Mouse (Mus musculus): ENCODE data around the gene Drap1. TPM values are rescaled to one million over a fixed set of nuclear protein-coding genes. Genes with fewer than 3 reads are reported as not detected.

The Drap1 gene
- polyA plus RNA-seq, 1 experiment from 2014 or later, result 210 TPM

Other genes with a start within 250 kb of the Drap1 start
- 18.0 and 20.6 TPM in 2 replicates for gene Pacs1, start 151.9 kb downstream of the Drap1 start, polyA plus RNA-seq (2015; fragmentation: Nextera tagmentation; extraction: Ambion mirVana)
- 278 and 308 TPM in 2 replicates for gene Sf3b2, start 129.5 kb downstream of the Drap1 start, polyA plus RNA-seq (2015; fragmentation: Nextera tagmentation; extraction: Ambion mirVana)
- 2.2 and 2.9 TPM in 2 replicates for gene Gal3st3, start 126.6 kb downstream of the Drap1 start, polyA plus RNA-seq (2015; fragmentation: Nextera tagmentation; extraction: Ambion mirVana)
- gene Catsper1, start 89.2 kb downstream of the Drap1 start, polyA plus RNA-seq (2015; fragmentation: Nextera tagmentation; extraction: Ambion mirVana), result not detected in 2 replicates
- 7.9 and 13.9 TPM in 2 replicates for gene Cst6, start 75.4 kb downstream of the Drap1 start, polyA plus RNA-seq (2015; fragmentation: Nextera tagmentation; extraction: Ambion mirVana)
- gene Eif1ad, start 58.2 kb downstream of the Drap1 start, polyA plus RNA-seq (2015; fragmentation: Nextera tagmentation; extraction: Ambion mirVana), result 48.0 and 51.2 TPM in 2 replicates
- gene Banf1, start 57.8 kb downstream of the Drap1 start, polyA plus RNA-seq (2015; fragmentation: Nextera tagmentation; extraction: Ambion mirVana), result 433 and 441 TPM in 2 replicates
- gene Sart1, start 36.3 kb downstream of the Drap1 start, polyA plus RNA-seq (2015; fragmentation: Nextera tagmentation; extraction: Ambion mirVana), result 74.8 and 75.3 TPM in 2 replicates
- gene Tsga10ip, start 22.5 kb downstream of the Drap1 start, polyA plus RNA-seq (2015; fragmentation: Nextera tagmentation; extraction: Ambion mirVana), result 8.3 and 12.9 TPM in 2 replicates
- gene AI837181, start 165 bp upstream of the Drap1 start, polyA plus RNA-seq (2015; fragmentation: Nextera tagmentation; extraction: Ambion mirVana), result 47.8 and 49.4 TPM in 2 replicates
- not detected in 2 replicates for gene Fosl1, start 22.6 kb upstream of the Drap1 start, polyA plus RNA-seq (2015; fragmentation: Nextera tagmentation; extraction: Ambion mirVana)
- gene Ccdc85b, start 32.9 kb upstream of the Drap1 start, polyA plus RNA-seq (2015; fragmentation: Nextera tagmentation; extraction: Ambion mirVana), result 11.8 and 11.9 TPM in 2 replicates
- 99.4 and 99.7 TPM in 2 replicates for gene Fibp, start 35.6 kb upstream of the Drap1 start, polyA plus RNA-seq (2015; fragmentation: Nextera tagmentation; extraction: Ambion mirVana)
- gene Ctsw, start 43.5 kb upstream of the Drap1 start, polyA plus RNA-seq (2015; fragmentation: Nextera tagmentation; extraction: Ambion mirVana), result 1.3 and 2.3 TPM in 2 replicates
- 145 and 152 TPM in 2 replicates for gene Efemp2, start 49.0 kb upstream of the Drap1 start, polyA plus RNA-seq (2015; fragmentation: Nextera tagmentation; extraction: Ambion mirVana)
- gene Mus81, start 63.4 kb upstream of the Drap1 start, polyA plus RNA-seq (2015; fragmentation: Nextera tagmentation; extraction: Ambion mirVana), result 35.6 and 36.3 TPM in 2 replicates
- gene Cfl1, start 65.5 kb upstream of the Drap1 start, polyA plus RNA-seq (2015; fragmentation: Nextera tagmentation; extraction: Ambion mirVana), result 2,358 and 2,394 TPM in 2 replicates
- gene 1700020D05Rik, start 78.8 kb upstream of the Drap1 start, polyA plus RNA-seq (2015; fragmentation: Nextera tagmentation; extraction: Ambion mirVana), result not detected in 2 replicates
- 8.8 and 11.1 TPM in 2 replicates for gene Snx32, start 85.6 kb upstream of the Drap1 start, polyA plus RNA-seq (2015; fragmentation: Nextera tagmentation; extraction: Ambion mirVana)
- gene Ovol1, start 135.7 kb upstream of the Drap1 start, polyA plus RNA-seq (2015; fragmentation: Nextera tagmentation; extraction: Ambion mirVana), result 14.6 and 17.8 TPM in 2 replicates
- gene Ap5b1, start 143.0 kb upstream of the Drap1 start, polyA plus RNA-seq (2015; fragmentation: Nextera tagmentation; extraction: Ambion mirVana), result 7.1 and 8.3 TPM in 2 replicates
- gene Rnaseh2c, start 176.9 kb upstream of the Drap1 start, polyA plus RNA-seq (2015; fragmentation: Nextera tagmentation; extraction: Ambion mirVana), result 124 and 144 TPM in 2 replicates
- gene Kat5, start 185.3 kb upstream of the Drap1 start, polyA plus RNA-seq (2015; fragmentation: Nextera tagmentation; extraction: Ambion mirVana), result 42.2 and 49.1 TPM in 2 replicates
- gene Rela, start 212.5 kb upstream of the Drap1 start, polyA plus RNA-seq (2015; fragmentation: Nextera tagmentation; extraction: Ambion mirVana), result 43.5 and 46.0 TPM in 2 replicates
- 28.7 and 28.8 TPM in 2 replicates for gene Sipa1, start 238.7 kb upstream of the Drap1 start, polyA plus RNA-seq (2015; fragmentation: Nextera tagmentation; extraction: Ambion mirVana)

All from stomach, embryonic 15.5 days (tissue).